Mouse (Mus musculus) kidney, adult 2 months (tissue): ENCODE measurements around the gene Nipal3. TPM values are rescaled to one million over a fixed set of nuclear protein-coding genes. Genes with fewer than 3 reads are reported as not detected.

Experiments
- DNase-seq: peaks from one replicate; pipeline ENCODE4 v3.0.0; 2021
- H3K27ac ChIP-seq: fragments of 200-500 bp; 2 replicates; pipeline ENCODE4 v1.5.1; 2012; ENCODE audit warnings: low read depth, low read length, control low read depth, inconsistent platforms; ENCODE audit not compliant: insufficient read depth
- H3K27me3 ChIP-seq: fragments of 200-500 bp; replicated peaks from 2 replicates; pipeline ENCODE4 v1.6.1; 2012; ENCODE audit warnings: mild to moderate bottlenecking, moderate library complexity, low read length, inconsistent platforms; ENCODE audit not compliant: control insufficient read depth, insufficient read depth
- H3K36me3 ChIP-seq: fragments of 200-500 bp; 2 replicates; pipeline ENCODE4 v1.6.1; 2012; ENCODE audit warnings: mild to moderate bottlenecking, moderate library complexity, low read length, inconsistent platforms; ENCODE audit not compliant: control insufficient read depth, insufficient read depth
- H3K4me1 ChIP-seq: fragments of 200-500 bp; 2 replicates; pipeline ENCODE4 v1.6.1; 2011; ENCODE audit warnings: low read length; ENCODE audit not compliant: control insufficient read depth, insufficient read depth
- H3K4me3 ChIP-seq: fragments of 200-500 bp; 2 replicates; pipeline ENCODE4 v1.5.1; 2011; ENCODE audit warnings: mild to moderate bottlenecking, low read depth, low read length, control low read depth; ENCODE audit not compliant: insufficient read depth
- CTCF ChIP-seq: fragments of 200-500 bp; conservative IDR thresholded peaks from 2 replicates; pipeline ENCODE4 v1.5.1; 2011; ENCODE audit warnings: low read depth, mild to moderate bottlenecking, control low read depth, low read length, moderate library complexity, mixed read lengths; ENCODE audit not compliant: insufficient read depth, insufficient read length
- POLR2A ChIP-seq: fragments of 200-500 bp; IDR thresholded peaks from one replicate; pipeline ENCODE4 v1.6.1; 2011; ENCODE audit warnings: low read depth, low read length, control low read depth
- WGBS: fragments of 180-500 bp; shearing (Covaris S2); methylation state at CpG from one replicate; pipeline ENCODE4 v1.1.7; 2018; 5-methylcytosine and 5-hydroxymethylcytosine counted together
- polyA plus RNA-seq: library from polyadenylated mRNA; depleted of rRNA; stranded (reverse); fragments of >200 nt; gene quantifications from 2 replicates; pipeline ENCODE4 v1.2.3, GENCODE M21; 2012

Gene Nipal3
- polyA plus RNA-seq, 1 experiment = 31.0 TPM

DNA sequence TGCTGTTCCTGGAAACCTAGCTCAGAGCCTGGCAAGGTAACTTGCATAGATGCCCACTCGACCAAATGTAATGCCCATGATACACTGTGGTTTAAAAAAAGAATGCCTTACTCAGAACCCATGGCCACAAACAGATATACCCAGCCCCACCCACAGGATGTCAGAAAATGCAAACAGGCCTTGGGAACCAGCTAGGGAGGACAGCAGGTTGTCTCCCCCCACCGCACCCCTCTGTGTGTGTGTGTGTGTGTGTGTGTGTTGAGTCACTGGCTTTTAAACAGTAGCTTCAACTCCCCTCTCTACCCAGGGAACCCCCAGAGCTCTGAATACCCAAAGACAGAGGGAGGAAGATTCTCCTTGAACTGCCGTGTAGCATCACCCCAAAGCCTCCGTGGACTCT is 1.6 kb downstream of the Nipal3 start:
- H3K4me3 ChIP-seq = peak overlapping the region; percentile 78
- H3K27ac ChIP-seq = no peak overlapping the region
- 44% methylated on average over 4 of the region's 4 CpGs for WGBS
- no peak for DNase-seq
- no peaks in the 10 kb centered on the region; the same call in 1 of the 2 replicates for H3K36me3 ChIP-seq
- no peaks in the 10 kb centered on the region for H3K27me3 ChIP-seq
- TF ChIP-seq CTCF (no peak), POLR2A (no peak)
- H3K4me1 ChIP-seq = peaks cover 7% of the 10 kb centered on the region; the same call in 1 of the 2 replicates

DNA sequence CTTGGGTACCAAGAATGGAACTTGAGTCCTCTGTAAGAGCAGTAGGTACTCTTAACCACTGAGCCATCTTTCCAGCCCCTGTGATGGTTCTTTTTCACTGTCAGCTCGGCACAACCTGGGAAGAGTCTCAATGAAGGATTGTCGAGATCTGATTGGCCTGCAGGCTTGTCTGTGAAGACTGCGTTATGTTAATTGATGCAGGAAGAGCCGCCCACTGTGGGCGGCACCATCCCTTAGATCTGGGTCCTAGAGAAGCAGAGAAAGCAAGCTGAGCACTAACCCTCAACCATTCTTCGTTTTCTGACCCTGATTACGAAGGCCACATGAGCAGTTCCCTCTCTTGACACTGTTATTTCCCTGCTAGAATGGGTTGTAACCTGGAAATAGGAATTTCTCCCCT is 5.6 kb downstream of the Nipal3 start:
- Histone ChIP-seq H3K36me3 (no peaks in the 10 kb centered on the region; the same call in 1 of the 2 replicates), H3K27me3 (no peaks in the 10 kb centered on the region), H3K27ac (no peak overlapping the region), H3K4me1 (0 out of 2 replicates have a peak, but pooled peaks cover 4% of the 10 kb centered on the region), H3K4me3 (no peak overlapping the region)
- WGBS = 96% methylated on average over 7 of the region's 7 CpGs
- no peak for TF ChIP-seq CTCF
- no peak for TF ChIP-seq POLR2A
- no peak for DNase-seq

DNA sequence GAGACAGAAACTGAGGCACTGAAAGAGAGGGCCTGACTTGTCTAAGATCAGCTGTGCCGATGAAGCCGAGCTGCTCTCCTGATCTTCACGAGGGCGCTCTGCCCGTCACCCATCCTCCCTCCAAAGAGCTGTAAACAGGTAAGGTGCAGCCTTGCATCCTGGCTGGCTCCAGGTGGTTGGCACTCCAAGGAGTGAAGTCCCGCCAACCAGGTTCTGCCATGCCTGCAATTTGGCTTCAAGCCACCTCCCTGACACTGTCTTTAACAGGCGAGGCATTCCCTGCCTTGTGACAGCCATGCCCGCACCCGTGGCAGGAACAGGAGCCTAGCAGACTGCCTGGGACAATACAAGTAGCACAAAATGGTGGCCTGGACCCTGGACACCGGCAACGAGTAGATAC is 8.5 kb downstream of the Nipal3 start:
- no peak for TF ChIP-seq CTCF
- H3K27ac ChIP-seq = no peak overlapping the region
- H3K36me3 ChIP-seq = no peaks in the 10 kb centered on the region; the same call in 1 of the 2 replicates
- no peaks in the 10 kb centered on the region for H3K4me1 ChIP-seq
- H3K27me3 ChIP-seq = no peaks in the 10 kb centered on the region
- 74% methylated on average over 11 of the region's 11 CpGs for WGBS
- H3K4me3 ChIP-seq = no peak overlapping the region
- DNase-seq = peak; percentile 49

DNA sequence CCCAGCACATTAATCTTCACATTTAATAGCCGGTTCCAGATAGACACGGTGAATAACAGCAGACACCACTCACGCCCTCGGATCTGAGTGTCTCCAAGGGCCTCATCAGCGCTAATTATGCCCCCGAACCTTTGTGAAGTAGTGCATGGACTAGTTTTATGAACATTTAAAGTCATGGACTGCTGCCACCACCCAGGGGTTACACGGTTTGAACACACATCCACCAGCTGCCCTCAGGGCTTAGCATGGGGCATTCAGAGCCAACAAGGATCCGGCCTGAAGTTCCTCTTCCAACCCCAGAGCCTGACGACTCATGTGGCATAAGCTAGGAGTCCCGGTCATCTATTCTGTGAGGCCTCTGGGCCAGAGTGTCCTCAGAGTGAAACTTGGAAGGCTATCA is 9.8 kb downstream of the Nipal3 start:
- no peak overlapping the region for H3K27ac ChIP-seq
- no peak for DNase-seq
- no peak for TF ChIP-seq CTCF
- TF ChIP-seq POLR2A = no peak
- no peaks in the 10 kb centered on the region for H3K36me3 ChIP-seq
- 50% methylated on average over 10 of the region's 10 CpGs for WGBS
- no peaks in the 10 kb centered on the region for H3K27me3 ChIP-seq
- no peaks in the 10 kb centered on the region for H3K4me1 ChIP-seq
- H3K4me3 ChIP-seq = no peak overlapping the region

DNA sequence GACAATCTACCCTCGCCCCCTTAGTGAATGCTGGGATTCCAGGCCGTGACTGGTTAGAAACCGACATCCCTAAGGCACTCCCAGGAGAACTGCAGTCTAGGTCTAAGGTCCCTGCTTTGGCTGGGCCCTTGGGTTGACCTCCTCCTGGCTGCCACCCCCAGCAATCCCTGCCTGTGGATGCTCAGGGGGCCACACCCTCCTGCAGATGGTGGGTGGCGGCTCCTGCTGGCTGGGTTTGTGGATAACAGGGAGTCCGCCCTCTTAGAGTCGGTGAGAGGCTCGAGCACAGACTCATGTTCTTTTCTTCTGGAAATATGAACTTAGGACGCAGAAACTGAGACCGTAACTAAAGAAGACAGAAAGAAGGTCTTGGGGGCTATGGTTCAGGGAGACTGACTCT is 14.5 kb downstream of the Nipal3 start:
- TF ChIP-seq CTCF = no peak
- no peak for TF ChIP-seq POLR2A
- no peaks in the 10 kb centered on the region for H3K4me1 ChIP-seq
- DNase-seq = no peak
- no peak overlapping the region for H3K4me3 ChIP-seq
- H3K27ac ChIP-seq = no peak overlapping the region
- H3K36me3 ChIP-seq = no peaks in the 10 kb centered on the region
- 88% methylated on average over 9 of the region's 9 CpGs for WGBS
- H3K27me3 ChIP-seq = no peaks in the 10 kb centered on the region

DNA sequence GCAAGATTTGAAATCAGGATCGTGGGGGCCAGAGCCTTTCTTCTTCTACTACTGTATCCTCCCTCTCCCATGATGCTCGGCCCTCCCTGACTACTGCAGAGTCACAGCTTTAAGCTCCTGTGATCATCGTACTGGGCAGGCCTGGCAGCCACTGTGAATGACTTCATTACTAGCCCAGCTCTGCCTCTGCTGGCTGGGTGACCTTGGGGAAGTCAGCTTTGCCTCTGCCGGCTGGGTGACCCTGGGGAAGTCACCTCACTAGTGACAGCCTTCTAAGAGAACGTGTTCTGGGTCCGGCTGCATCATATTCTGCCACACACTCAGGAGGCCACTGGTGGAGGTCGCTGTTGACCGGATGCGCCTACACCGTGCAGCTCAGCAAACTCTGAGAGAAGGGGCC is 17.0 kb downstream of the Nipal3 start:
- H3K27me3 ChIP-seq = no peaks in the 10 kb centered on the region
- TF ChIP-seq CTCF (no peak), POLR2A (no peak)
- no peaks in the 10 kb centered on the region for H3K4me1 ChIP-seq
- no peak for DNase-seq
- H3K4me3 ChIP-seq = no peak overlapping the region
- WGBS = 76% methylated on average over 10 of the region's 10 CpGs
- H3K27ac ChIP-seq = no peak overlapping the region
- H3K36me3 ChIP-seq = no peaks in the 10 kb centered on the region; the same call in 1 of the 2 replicates

DNA sequence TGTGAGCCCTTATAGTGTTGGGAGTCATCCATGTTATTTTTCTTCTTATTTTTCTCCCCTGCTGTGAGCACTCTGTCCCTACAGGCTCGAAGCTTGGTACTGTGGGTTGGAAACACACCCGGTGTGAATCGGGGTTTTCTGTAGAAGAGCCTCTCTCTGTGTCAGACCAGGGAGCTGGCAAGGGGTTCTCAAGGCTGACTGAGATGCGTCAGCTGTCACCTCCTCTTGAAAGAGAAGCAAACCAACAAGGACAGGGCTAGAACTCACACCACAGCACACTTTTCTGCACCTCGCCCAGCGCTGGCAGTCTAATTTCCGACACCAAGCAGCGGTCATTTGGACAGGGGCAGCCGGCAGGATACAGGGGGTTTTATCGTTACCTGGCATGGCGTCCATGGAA is 31.4 kb downstream of the Nipal3 start:
- 96% methylated on average over 11 of the region's 11 CpGs for WGBS
- H3K4me1 ChIP-seq = no peaks in the 10 kb centered on the region
- no peak overlapping the region for H3K27ac ChIP-seq
- no peak for DNase-seq
- H3K27me3 ChIP-seq = no peaks in the 10 kb centered on the region
- H3K36me3 ChIP-seq = peaks cover 5% of the 10 kb centered on the region
- H3K4me3 ChIP-seq = no peak overlapping the region
- TF ChIP-seq POLR2A (no peak), CTCF (no peak)

DNA sequence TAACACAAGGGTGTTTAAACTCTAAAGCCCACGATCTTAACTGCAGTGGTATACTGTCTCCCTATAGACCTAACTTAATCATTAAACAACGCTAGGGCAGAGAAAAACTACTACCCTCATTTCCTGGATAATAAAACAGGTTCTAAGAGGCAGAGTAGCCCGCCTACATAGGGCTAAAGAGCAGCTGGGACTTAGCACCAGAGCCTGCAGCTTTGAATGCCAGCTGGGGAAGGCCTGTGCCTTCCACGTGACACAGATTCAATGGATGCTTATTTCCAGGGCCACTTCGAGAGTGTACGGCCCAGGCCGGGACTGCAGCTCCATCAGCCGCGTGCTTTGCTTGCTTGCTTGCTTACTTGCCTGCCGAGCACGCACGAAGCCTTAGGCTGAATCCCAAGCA is 41.3 kb downstream of the Nipal3 start:
- TF ChIP-seq POLR2A = no peak
- TF ChIP-seq CTCF = no peak
- Histone ChIP-seq H3K27me3 (no peaks in the 10 kb centered on the region), H3K27ac (peak overlapping the region; percentile 26), H3K4me3 (no peak overlapping the region), H3K36me3 (no peaks in the 10 kb centered on the region), H3K4me1 (no peaks in the 10 kb centered on the region)
- 40% methylated on average over 12 of the region's 12 CpGs for WGBS
- DNase-seq = no peak
